Mouse (Mus musculus): ENCODE data around the gene Vgll1.

The Vgll1 gene

DNA sequence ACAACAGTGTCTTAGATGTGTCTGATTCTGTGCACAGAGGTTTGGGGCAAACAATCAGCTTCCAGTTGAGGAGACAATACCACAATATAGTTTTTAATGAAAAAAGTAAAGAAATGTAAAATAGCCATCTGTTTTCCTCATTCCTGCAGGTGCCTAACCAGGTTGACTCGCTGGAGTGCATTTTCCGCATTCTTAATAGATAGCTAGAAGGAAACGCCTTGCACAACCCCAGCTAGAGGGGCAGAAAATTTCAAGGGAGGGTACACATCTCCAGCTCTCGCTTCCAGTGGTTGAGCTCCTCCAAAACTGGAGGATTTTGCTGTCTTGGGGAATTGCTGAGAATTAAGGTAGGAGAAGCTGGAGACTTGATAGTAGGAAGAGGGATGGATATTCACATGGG is at the start of gene Vgll1:
Vgll1 (plus strand) TSS at position 301 of the 400 bp plus-strand sequence.
- DNase-seq: no peak

DNA sequence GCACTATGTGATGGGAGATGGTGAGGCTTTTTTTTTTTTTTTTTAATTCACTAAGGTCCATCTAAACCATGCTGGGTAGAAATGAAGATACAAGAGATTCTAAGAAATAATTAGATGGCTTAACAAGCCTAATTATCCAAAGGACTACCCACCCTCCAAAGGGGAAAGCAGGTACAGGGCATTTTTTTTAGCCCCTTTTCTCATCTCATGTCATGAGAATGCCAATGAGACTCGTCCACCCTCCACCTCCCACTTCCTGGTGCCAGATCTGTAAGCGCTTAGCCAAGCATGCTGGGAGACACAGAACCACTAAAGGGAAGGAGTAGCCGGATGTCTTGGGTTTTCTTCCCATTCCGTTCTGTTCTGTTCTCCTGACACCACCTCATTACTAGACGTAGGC is 45.1 kb upstream of the Vgll1 start, which contains the start of gene Brs3:
Brs3 (plus strand) TSS at position 301 of the 400 bp plus-strand sequence.
- DNase-seq: no peak

DNA sequence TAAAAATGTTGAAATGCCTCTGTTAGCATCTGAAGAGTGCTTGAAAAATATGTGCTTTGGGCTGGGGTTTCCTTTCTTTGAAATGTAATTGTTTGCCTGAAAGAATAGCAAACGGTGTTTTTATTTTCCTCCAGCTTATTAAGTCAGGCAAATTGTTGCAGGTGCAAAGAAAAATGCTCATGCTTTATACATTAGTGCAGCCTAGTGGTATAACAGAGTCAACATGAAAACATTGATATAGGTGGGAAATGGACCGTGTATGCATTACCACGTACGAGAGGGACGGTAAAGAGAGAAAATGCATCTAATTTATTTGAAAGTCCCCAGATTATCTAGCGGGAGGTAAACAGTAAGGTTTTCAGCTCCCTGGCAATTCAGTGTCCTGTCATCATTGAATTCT is 44.0 kb upstream of the Vgll1 start:
- no peak for DNase-seq

DNA sequence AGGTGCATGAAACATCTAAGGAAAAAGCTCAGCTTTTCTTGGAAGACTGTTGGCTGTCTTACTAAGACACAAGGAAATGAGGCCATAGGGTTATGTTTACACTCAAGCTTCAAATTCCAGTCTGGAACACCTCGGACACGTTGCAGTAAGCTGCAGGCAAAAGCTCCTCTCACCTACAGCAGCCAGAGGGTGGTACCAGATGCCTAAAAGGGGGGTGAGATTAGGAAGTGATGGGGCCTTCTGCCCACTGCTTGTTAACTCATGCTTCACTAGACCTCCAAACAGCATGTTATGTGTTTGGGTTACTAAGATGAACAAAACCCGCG is 35.1 kb upstream of the Vgll1 start:
- DNase-seq: no peak

DNA sequence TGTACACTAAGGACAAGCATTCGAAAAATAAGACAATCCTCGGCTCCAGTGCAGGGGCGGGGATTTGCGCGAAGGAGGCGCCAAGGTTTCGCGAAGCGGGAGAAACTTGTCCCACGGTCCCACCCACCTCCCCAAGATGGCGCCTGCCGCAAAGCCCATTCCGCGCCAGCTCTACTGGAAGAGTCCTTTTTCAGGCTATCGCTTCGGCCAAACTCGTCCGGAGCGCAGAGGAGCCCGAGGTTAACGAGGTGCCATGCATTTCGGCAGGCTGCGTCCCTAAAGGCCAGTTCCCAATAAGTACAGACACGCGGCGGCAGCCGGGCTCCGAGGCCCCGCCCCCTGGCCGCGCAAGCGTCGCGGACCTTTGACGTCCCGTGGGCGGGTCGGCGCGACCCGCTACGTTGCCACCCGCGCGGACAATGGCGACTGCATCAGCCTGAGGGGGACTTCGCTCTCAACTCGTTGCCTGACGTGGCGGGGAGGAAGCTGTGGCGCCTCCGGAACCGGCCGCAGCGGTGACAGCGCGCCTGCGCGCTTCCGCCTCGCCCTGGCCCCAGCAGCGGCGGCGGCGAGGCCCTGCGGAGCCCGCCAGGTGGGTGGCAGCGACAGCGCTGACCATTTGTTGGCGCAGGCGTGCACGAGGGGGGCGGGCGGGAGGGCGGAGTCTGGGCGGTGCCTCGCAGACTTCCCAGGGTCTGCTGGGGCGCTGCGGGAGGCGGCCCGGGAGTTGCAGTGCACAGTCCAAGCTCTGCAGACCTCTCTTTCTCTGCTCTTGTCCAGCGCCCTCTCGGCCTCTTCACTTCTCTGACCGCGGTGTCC is 34.5 kb upstream of the Vgll1 start, which contains the start of gene Htatsf1:
Htatsf1 (plus strand) TSS at position 410 of the 819 bp plus-strand sequence.
- DNase-seq: peak; percentile 98

DNA sequence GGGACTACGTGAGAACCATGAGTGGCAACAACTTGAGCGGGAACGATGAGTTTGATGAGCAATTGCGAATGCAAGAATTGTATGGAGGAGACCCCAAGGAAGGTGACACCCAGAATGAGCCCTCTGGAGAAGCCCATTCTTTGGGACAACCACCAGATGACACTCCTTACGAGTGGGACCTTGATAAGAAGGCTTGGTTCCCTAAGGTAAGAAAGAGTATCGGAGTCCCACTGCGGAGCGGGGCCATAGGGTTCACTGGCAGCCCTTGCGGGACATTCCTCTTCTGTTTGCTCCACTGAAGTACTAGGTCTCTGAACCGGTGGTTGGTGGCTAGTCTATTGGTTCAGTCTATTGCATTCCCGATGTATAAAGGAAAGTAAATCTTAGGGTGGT is 33.9 kb upstream of the Vgll1 start:
- no peak for DNase-seq

DNA sequence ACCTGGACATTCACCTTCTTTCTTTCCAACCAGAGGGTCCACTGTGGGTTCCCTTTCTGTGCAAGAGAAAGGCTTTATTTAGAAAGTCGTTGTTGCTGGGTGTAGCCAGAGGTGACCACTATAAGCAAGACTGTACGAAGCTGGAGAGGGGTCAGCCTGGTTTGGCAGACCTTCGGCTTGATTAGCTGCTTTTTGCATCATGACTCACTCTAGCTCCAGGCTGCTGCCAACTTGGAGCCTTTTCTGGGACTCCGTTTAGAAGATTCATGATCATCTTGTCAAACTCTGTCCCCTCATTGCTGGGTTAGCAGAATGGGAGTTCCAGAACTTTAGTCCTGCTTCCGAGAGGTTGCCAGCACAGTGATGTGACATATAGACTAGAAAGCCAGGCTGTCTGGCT is 6.4 kb upstream of the Vgll1 start:
- DNase-seq: no peak

DNA sequence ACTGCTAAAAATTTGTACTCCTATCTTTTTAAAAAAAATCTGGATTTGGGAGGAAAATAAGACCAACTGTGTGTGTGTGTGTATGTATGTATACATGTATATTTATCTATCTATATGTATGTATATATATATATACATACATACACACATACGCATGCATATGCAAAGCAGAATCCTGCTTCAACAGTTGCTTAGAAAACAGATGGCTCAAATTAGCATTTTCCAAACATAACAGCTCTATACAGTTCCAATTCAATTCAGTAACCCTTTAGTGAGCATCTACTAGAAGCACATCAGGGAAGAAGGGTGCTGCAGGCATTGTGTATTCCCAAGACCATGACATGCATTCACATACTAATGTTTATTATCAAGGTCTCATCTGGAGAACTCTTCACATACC is 15.5 kb downstream of the Vgll1 start:
- DNase-seq: no peak

DNA sequence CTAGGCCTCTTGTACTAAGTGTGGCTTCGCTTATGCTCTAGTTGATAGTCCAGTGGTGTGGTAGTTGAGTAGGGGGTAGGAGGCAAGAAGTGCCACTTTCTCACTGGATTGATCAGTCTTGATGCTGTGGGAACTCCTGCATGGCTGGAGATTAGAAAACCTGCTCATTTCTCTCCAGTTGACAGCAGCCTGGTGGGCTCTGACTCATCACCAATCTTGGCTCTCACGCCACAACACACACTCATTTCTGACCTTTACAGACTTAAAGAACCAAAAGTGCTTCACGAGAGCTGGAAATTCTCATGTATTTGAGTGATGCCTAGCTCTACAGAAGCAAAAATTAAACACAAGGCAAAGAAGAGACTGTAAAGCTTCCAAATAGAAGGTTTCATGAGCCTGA is 19.1 kb downstream of the Vgll1 start:
- DNase-seq: no peak

DNA sequence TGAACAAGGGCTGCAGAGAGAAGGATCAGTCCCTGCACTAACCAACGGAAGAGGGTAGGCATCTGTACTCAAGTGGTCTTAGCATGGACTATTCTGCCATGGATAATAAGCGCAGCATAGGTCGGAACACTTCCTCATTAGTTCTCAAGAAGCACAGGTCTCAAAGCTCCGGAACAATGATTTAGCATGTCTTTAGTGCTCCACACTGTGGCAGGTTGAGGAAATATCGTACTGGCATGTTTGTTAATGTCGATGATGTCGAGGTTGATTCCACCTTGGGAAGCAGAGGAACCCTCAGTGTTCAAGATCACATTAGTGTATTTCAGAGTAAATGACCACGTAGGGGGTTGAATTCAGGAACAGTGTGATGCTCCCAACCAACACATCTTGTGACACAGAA is 30.2 kb downstream of the Vgll1 start:
- DNase-seq: no peak

DNA sequence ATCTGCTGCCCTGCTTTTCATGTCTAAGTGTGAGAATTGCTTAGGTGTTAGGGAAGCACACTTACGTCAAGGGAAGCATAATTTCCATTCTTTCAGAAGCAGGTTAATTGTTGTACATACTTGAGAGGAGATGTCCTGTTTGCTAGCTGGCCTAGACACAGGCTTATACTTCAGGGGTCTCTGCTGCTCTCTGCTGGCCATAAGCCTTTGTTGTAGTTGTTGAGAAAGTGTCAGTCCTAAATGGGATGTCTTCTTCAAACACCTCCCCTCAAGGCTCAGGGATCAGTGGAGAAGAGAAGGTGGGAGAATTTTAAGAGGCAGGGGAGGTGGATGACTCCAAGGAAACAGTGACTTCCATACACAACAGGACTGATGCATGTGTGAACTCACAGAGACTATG is 32.9 kb downstream of the Vgll1 start:
- DNase-seq: no peak

DNA sequence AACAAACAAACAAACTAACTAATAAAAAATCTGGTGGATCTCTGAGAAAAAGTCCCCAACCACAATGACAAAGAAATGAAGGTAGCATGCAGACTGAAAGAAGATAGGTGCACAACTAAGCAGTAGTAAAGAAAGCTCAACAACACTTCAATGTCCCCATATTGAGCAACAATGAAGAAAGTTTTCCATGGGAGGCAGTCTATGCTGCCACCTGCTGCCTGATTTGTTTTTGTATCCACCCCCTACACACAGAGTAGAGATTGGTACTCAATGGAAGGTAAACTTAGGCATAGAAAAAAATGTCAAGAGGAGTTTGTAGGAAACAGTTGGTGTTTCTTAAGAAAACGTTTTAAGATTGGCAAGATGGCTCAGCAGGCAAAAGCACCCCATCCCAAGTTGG is 42.7 kb downstream of the Vgll1 start:
- no peak for DNase-seq

DNA sequence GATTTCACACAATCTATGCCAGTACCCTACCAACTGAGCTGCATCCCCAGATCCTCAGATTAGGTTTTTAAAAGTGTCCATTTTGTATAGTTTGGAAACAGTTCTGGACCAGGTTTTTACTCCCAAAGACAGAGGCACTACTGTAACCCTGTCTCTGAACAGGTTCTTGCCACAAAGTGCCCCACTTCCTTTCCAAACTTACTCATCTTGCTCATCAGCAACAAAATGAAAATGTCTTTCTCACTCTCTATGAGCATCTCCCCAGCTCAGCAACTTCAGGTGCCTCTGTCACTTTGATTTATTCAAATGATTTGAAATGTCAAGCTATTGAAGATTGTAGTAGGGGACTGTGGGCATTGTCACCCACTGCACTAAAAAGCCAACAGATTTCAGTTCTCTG is 49.7 kb downstream of the Vgll1 start:
- no peak for DNase-seq

DNA sequence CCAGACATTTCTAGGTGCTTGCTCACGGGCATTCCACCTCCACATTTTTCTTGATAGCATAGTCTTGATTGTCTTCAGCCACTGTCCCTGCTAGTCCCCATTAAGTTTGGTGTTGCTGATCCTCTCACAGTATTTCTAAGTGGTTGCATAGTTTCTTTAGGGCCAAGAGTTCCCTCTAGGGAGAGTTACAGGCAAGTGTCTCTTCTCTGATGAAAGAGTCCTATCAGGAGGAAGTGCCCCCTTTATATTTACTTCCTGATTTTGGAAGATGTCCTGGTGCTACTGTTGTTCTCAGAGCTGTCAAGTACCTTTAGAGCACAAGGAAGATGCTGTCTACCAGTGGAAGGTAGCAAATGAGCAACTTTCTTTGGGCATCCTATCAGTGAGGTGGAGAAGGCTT is 65.6 kb downstream of the Vgll1 start:
- DNase-seq: no peak
